Mouse (Mus musculus): ENCODE data around the gene Krt20. TPM values are rescaled to one million over a fixed set of nuclear protein-coding genes. Genes with fewer than 3 reads are reported as not detected.

Gene Krt20
- polyA plus RNA-seq (2012; fragmentation: generic; extraction: Trizol) = not detected
- long read RNA-seq, experiment 1 = 0 reads
- long read RNA-seq, experiment 2 = 0 reads

DNA sequence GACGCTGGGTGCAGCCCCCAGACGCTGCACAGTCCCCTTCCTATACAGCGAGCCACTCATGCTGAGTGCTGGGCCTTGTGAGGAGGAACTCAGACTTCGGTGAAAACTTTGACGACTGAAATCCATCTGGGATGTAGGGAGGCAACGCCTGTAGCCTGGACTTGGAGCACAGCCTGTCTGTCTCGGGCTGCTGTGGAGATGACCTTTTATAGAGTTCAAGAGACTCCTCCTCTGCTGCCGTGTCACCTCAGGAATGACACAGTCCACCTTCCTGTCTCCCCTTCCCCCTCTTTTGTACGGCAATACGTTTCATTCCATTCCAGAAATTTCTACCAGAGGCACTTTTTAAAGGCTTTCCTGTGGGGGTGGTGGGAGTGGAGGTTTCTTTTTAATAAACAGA, at the start of gene Krt20:
Krt20 (minus strand) TSS at position 179 of the 400 bp plus-strand sequence.
- H3K4me3 ChIP-seq (ENCODE audit: insufficient read depth, poor library complexity, severe bottlenecking) = no peak within 1 kb of the TSS
- peaks cover 30% of the 10 kb centered on the region for H3K27me3 ChIP-seq (ENCODE audit: control insufficient read depth, insufficient read depth, insufficient read length)
- H3K36me3 ChIP-seq (ENCODE audit: control insufficient read depth, insufficient read depth) = no peaks in the 10 kb centered on the region
- no peak for TF ChIP-seq FOSL1 (IDR thresholded peaks at IDR 0.05; ENCODE audit: insufficient read depth, low read length, poor library complexity, severe bottlenecking)
- no peak for TF ChIP-seq CTCF (IDR thresholded peaks at IDR 0.05; ENCODE audit: control insufficient read depth, insufficient read depth, insufficient read length)
- no peak for TF ChIP-seq MYOG (IDR thresholded peaks at IDR 0.05; ENCODE audit: control insufficient read depth, extremely low read depth, insufficient read length)
- no peak for TF ChIP-seq MYOD1 (IDR thresholded peaks at IDR 0.05; ENCODE audit: control insufficient read depth, insufficient read length, low read depth)
- no peak for TF ChIP-seq MAX (IDR thresholded peaks at IDR 0.05)
- no peak for TF ChIP-seq USF1 (IDR thresholded peaks at IDR 0.05; ENCODE audit: low read depth)
- H3K79me3 ChIP-seq (ENCODE audit: low read depth) = no peaks in the 10 kb centered on the region
- no peaks in the 10 kb centered on the region for H3K79me2 ChIP-seq (ENCODE audit: control insufficient read depth, insufficient read depth)
- H3ac ChIP-seq (ENCODE audit: control insufficient read depth, insufficient read length, low read depth) = no peak within 1 kb of the TSS

DNA sequence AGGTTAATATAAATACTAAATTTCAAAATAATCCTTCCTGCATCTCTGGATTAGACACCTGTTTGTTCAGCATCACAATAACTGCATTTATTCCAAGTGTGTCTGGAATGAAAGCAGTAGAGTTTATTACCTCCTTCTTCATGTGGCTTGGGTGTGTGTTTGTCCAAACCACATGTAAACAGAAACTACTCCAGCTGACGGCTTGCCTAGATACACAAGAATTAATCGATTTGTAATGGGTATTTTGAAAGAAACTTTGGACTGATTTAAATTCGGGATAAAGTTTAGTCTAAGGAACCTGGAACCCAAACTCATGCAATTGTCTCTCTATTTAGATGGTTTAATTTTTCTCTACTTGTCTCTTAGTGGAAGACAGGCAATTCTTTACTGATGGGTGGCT, 37.0 kb upstream of the Krt20 start:
- Histone ChIP-seq H3K36me3 (ENCODE audit: control insufficient read depth, insufficient read depth) (no peaks in the 10 kb centered on the region), H3K79me2 (ENCODE audit: control insufficient read depth, insufficient read depth) (no peaks in the 10 kb centered on the region), H3ac (ENCODE audit: control insufficient read depth, insufficient read length, low read depth) (no peak overlapping the region), H3K4me3 (ENCODE audit: insufficient read depth, poor library complexity, severe bottlenecking) (no peak overlapping the region), H3K27me3 (ENCODE audit: control insufficient read depth, insufficient read depth, insufficient read length) (no peaks in the 10 kb centered on the region), H3K79me3 (ENCODE audit: low read depth) (no peaks in the 10 kb centered on the region)
- no peak for TF ChIP-seq MAX (IDR thresholded peaks at IDR 0.05)
- no peak for TF ChIP-seq CTCF (IDR thresholded peaks at IDR 0.05; ENCODE audit: control insufficient read depth, insufficient read depth, insufficient read length)
- no peak for TF ChIP-seq CEBPB (IDR thresholded peaks at IDR 0.05; ENCODE audit: low read depth)
- no peak for TF ChIP-seq MYOD1 (IDR thresholded peaks at IDR 0.05; ENCODE audit: control insufficient read depth, insufficient read length, low read depth)
- no peak for TF ChIP-seq USF1 (IDR thresholded peaks at IDR 0.05; ENCODE audit: low read depth)
- TF ChIP-seq MYOG (IDR thresholded peaks at IDR 0.05; ENCODE audit: control insufficient read depth, extremely low read depth, insufficient read length) = no peak
- TF ChIP-seq FOSL1 (IDR thresholded peaks at IDR 0.05; ENCODE audit: insufficient read depth, low read length, poor library complexity, severe bottlenecking) = no peak

DNA sequence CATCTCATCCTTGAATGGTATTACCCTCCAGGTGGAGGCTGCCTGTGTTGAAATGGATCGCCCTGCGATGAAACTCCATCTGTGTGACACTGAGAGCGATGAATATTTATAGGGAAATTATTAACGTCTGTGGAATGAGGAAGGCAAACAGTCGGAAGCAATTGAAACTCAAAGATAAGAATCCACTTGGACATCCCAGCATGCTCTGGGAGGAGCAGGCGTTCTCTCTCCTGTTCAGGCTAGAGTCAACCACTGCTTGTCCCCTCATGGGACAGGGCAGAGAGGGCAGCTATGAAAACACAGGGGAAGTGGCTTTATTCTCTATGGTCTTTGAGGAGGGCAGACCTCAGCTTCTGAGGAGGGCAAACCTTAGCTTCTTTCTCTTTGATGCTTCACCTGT, 35.5 kb upstream of the Krt20 start:
- no peak overlapping the region for H3ac ChIP-seq (ENCODE audit: control insufficient read depth, insufficient read length, low read depth)
- H3K36me3 ChIP-seq (ENCODE audit: control insufficient read depth, insufficient read depth) = no peaks in the 10 kb centered on the region
- no peak for TF ChIP-seq FOSL1 (IDR thresholded peaks at IDR 0.05; ENCODE audit: insufficient read depth, low read length, poor library complexity, severe bottlenecking)
- TF ChIP-seq MAX (IDR thresholded peaks at IDR 0.05) = no peak
- no peak for TF ChIP-seq CEBPB (IDR thresholded peaks at IDR 0.05; ENCODE audit: low read depth)
- TF ChIP-seq MYOG (IDR thresholded peaks at IDR 0.05; ENCODE audit: control insufficient read depth, extremely low read depth, insufficient read length) = no peak
- TF ChIP-seq MYOD1 (IDR thresholded peaks at IDR 0.05; ENCODE audit: control insufficient read depth, insufficient read length, low read depth) = no peak
- TF ChIP-seq USF1 (IDR thresholded peaks at IDR 0.05; ENCODE audit: low read depth) = no peak
- no peak for TF ChIP-seq CTCF (IDR thresholded peaks at IDR 0.05; ENCODE audit: control insufficient read depth, insufficient read depth, insufficient read length)
- H3K79me3 ChIP-seq (ENCODE audit: low read depth) = no peaks in the 10 kb centered on the region
- no peaks in the 10 kb centered on the region for H3K79me2 ChIP-seq (ENCODE audit: control insufficient read depth, insufficient read depth)
- no peaks in the 10 kb centered on the region for H3K27me3 ChIP-seq (ENCODE audit: control insufficient read depth, insufficient read depth, insufficient read length)
- no peak overlapping the region for H3K4me3 ChIP-seq (ENCODE audit: insufficient read depth, poor library complexity, severe bottlenecking)

DNA sequence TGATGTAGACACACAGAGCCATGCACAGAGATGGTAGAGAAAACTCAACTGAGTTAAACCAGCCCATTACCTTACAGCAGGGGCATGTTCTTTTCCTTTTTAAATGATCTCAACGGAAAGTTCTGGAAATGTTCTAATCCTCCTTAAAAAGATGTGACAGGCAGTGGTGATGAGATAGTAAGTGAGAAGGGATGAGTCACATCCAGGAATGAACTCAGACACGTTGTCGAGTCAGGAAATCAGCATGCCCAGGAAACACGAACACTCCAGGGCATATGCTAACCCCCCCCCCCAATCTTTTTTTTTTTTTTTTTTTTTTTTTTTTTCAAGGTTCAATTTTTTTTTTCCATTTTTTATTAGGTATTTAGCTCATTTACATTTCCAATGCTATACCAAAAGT, 34.5 kb upstream of the Krt20 start:
- Histone ChIP-seq H3K79me2 (ENCODE audit: control insufficient read depth, insufficient read depth) (no peaks in the 10 kb centered on the region), H3K79me3 (ENCODE audit: low read depth) (no peaks in the 10 kb centered on the region), H3K4me3 (ENCODE audit: insufficient read depth, poor library complexity, severe bottlenecking) (no peak overlapping the region), H3K36me3 (ENCODE audit: control insufficient read depth, insufficient read depth) (no peaks in the 10 kb centered on the region), H3K27me3 (ENCODE audit: control insufficient read depth, insufficient read depth, insufficient read length) (no peaks in the 10 kb centered on the region), H3ac (ENCODE audit: control insufficient read depth, insufficient read length, low read depth) (no peak overlapping the region)
- TF ChIP-seq MAX (IDR thresholded peaks at IDR 0.05) (peak; percentile 63), MYOG (IDR thresholded peaks at IDR 0.05; ENCODE audit: control insufficient read depth, extremely low read depth, insufficient read length) (no peak)

DNA sequence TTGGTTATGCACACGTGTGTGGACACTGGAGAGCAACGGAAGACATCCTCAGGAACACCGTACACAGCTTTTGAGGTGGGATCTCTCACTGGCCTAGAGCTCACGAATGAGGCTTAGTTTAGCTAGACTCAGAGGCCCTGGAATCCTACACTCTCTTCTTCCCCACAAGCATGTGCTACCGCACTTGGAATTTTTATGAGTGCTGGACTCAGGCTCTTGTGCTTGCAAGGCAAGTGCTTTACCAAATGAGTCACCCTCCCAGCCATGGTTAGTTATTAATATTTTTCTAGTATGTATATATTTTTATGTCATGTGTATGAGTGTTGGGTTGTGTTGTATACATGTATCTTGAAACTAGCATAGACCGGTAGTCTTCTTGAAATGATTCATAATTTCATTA, 34.0 kb upstream of the Krt20 start:
- Histone ChIP-seq H3K79me3 (ENCODE audit: low read depth) (no peaks in the 10 kb centered on the region), H3K79me2 (ENCODE audit: control insufficient read depth, insufficient read depth) (no peaks in the 10 kb centered on the region), H3K36me3 (ENCODE audit: control insufficient read depth, insufficient read depth) (no peaks in the 10 kb centered on the region), H3K27me3 (ENCODE audit: control insufficient read depth, insufficient read depth, insufficient read length) (no peaks in the 10 kb centered on the region), H3K4me3 (ENCODE audit: insufficient read depth, poor library complexity, severe bottlenecking) (no peak overlapping the region), H3ac (ENCODE audit: control insufficient read depth, insufficient read length, low read depth) (no peak overlapping the region)
- no peak for TF ChIP-seq CEBPB (IDR thresholded peaks at IDR 0.05; ENCODE audit: low read depth)
- no peak for TF ChIP-seq MYOG (IDR thresholded peaks at IDR 0.05; ENCODE audit: control insufficient read depth, extremely low read depth, insufficient read length)
- peak; percentile 51 for TF ChIP-seq MYOD1 (IDR thresholded peaks at IDR 0.05; ENCODE audit: control insufficient read depth, insufficient read length, low read depth)
- TF ChIP-seq MAX (IDR thresholded peaks at IDR 0.05) = peak; percentile 87
- TF ChIP-seq CTCF (IDR thresholded peaks at IDR 0.05; ENCODE audit: control insufficient read depth, insufficient read depth, insufficient read length) = no peak
- TF ChIP-seq USF1 (IDR thresholded peaks at IDR 0.05; ENCODE audit: low read depth) = no peak
- peak; percentile 36 for TF ChIP-seq FOSL1 (IDR thresholded peaks at IDR 0.05; ENCODE audit: insufficient read depth, low read length, poor library complexity, severe bottlenecking)

DNA sequence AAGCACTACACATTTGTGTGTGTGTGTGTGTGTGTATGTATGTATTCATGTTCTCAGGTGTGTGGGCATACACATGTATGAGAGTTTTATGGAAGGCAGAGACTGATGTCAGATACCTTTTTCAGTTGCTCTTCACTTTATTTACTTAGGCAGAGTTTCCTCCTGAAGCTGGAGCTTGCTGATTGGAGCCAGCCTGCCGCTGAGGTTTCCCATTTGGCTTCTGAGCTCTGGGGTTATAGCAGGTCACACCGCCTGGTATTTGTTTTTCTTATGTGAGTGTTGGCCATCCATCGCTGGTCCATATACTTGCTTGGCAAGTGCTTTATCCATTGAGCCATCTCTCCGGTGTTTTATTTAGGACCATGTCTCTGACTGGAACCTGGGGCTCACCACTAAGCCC, 31.3 kb upstream of the Krt20 start:
- Histone ChIP-seq H3K4me3 (ENCODE audit: insufficient read depth, poor library complexity, severe bottlenecking) (no peak overlapping the region), H3ac (ENCODE audit: control insufficient read depth, insufficient read length, low read depth) (no peak overlapping the region), H3K79me2 (ENCODE audit: control insufficient read depth, insufficient read depth) (no peaks in the 10 kb centered on the region), H3K27me3 (ENCODE audit: control insufficient read depth, insufficient read depth, insufficient read length) (no peaks in the 10 kb centered on the region), H3K36me3 (ENCODE audit: control insufficient read depth, insufficient read depth) (no peaks in the 10 kb centered on the region), H3K79me3 (ENCODE audit: low read depth) (no peaks in the 10 kb centered on the region)
- TF ChIP-seq CEBPB (IDR thresholded peaks at IDR 0.05; ENCODE audit: low read depth) (no peak), CTCF (IDR thresholded peaks at IDR 0.05; ENCODE audit: control insufficient read depth, insufficient read depth, insufficient read length) (no peak), USF1 (IDR thresholded peaks at IDR 0.05; ENCODE audit: low read depth) (no peak), MYOG (IDR thresholded peaks at IDR 0.05; ENCODE audit: control insufficient read depth, extremely low read depth, insufficient read length) (no peak), MYOD1 (IDR thresholded peaks at IDR 0.05; ENCODE audit: control insufficient read depth, insufficient read length, low read depth) (no peak), MAX (IDR thresholded peaks at IDR 0.05) (no peak), FOSL1 (IDR thresholded peaks at IDR 0.05; ENCODE audit: insufficient read depth, low read length, poor library complexity, severe bottlenecking) (no peak)
